Mouse (Mus musculus): ENCODE data around the gene Stx16. TPM values are rescaled to one million over a fixed set of nuclear protein-coding genes. Genes with fewer than 3 reads are reported as not detected.

Gene Stx16
- 43.8 and 49.4 TPM in 2 replicates for total RNA-seq (2014; fragmentation: Nextera tagmentation)
- total RNA-seq (2017) = 31.2 and 32.2 TPM in 2 replicates
- polyA plus RNA-seq (2012) = 32.4 and 44.1 TPM in 2 replicates

- Histone ChIP-seq H3K9me3 (replicated peaks) (no peaks in the 10 kb centered on the region), H3K4me3 (ENCODE audit: low read depth, low read length) (peak within 1 kb of the TSS; percentile 97), H3K4me1 (ENCODE audit: insufficient read depth, low read depth, low read length) (peaks cover 24% of the 10 kb centered on the region), H3K27me3 (ENCODE audit: insufficient read depth, low read length) (peaks cover 2% of the 10 kb centered on the region; the same call in 1 of the 2 replicates), H3K36me3 (replicated peaks) (peaks cover 7% of the 10 kb centered on the region)
- DNase-seq (ENCODE audit: low spot score) = peak; percentile 82
- ATAC-seq (ENCODE audit: extremely low read depth, insufficient number of reproducible peaks, low FRiP score, poor library complexity, severe bottlenecking) = peak; percentile 87
- no peak for TF ChIP-seq GATA1 (IDR thresholded peaks at IDR 0.05; ENCODE audit: borderline replicate concordance, low read length)
- TF ChIP-seq GATA2 (IDR thresholded peaks at IDR 0.05; ENCODE audit: borderline replicate concordance, low read depth, low read length) = no peak
- no peak for TF ChIP-seq POLR2AphosphoS5 (IDR thresholded peaks at IDR 0.05; ENCODE audit: insufficient replicate concordance, low read depth, low read length)
- TF ChIP-seq CTCF (IDR thresholded peaks at IDR 0.05; ENCODE audit: low read depth, low read length) = no peak
- TF ChIP-seq TAL1 (conservative IDR thresholded peaks at IDR 0.05; ENCODE audit: low read depth, low read length) = no peak
Measured at GRCm38 (mm10) chr2:174075673-174076432, at the start of gene Stx16. TSS of gene Stx16 (plus strand) at chr2:174076308.

- TF ChIP-seq GATA1 (IDR thresholded peaks at IDR 0.05; ENCODE audit: borderline replicate concordance, low read length) (no peak), POLR2AphosphoS5 (IDR thresholded peaks at IDR 0.05; ENCODE audit: insufficient replicate concordance, low read depth, low read length) (no peak), TAL1 (conservative IDR thresholded peaks at IDR 0.05; ENCODE audit: low read depth, low read length) (no peak), GATA2 (IDR thresholded peaks at IDR 0.05; ENCODE audit: borderline replicate concordance, low read depth, low read length) (no peak), CTCF (IDR thresholded peaks at IDR 0.05; ENCODE audit: low read depth, low read length) (no peak)
- DNase-seq (ENCODE audit: low spot score) = no peak
Measured at GRCm38 (mm10) chr2:174026406-174026805, 49.7 kb upstream of the Stx16 start.

GRCm38 (mm10) chr2:174033257-174033800 is 42.8 kb upstream of the Stx16 start:
- Histone ChIP-seq H3K4me3 (ENCODE audit: low read depth, low read length) (no peak overlapping the region), H3K36me3 (replicated peaks) (no peaks in the 10 kb centered on the region), H3K4me1 (ENCODE audit: insufficient read depth, low read depth, low read length) (no peaks in the 10 kb centered on the region), H3K9me3 (replicated peaks) (peaks cover 13% of the 10 kb centered on the region), H3K27me3 (ENCODE audit: insufficient read depth, low read length) (no peaks in the 10 kb centered on the region)
- ATAC-seq (ENCODE audit: extremely low read depth, insufficient number of reproducible peaks, low FRiP score, poor library complexity, severe bottlenecking) (no peak), DNase-seq (ENCODE audit: low spot score) (no peak)
- TF ChIP-seq GATA2 (IDR thresholded peaks at IDR 0.05; ENCODE audit: borderline replicate concordance, low read depth, low read length) (no peak), POLR2AphosphoS5 (IDR thresholded peaks at IDR 0.05; ENCODE audit: insufficient replicate concordance, low read depth, low read length) (no peak), CTCF (IDR thresholded peaks at IDR 0.05; ENCODE audit: low read depth, low read length) (no peak), GATA1 (IDR thresholded peaks at IDR 0.05; ENCODE audit: borderline replicate concordance, low read length) (no peak), TAL1 (conservative IDR thresholded peaks at IDR 0.05; ENCODE audit: low read depth, low read length) (no peak)

More at GRCm38 (mm10) chr2:174026406-174026805, 49.7 kb upstream of the Stx16 start:
- no peak for ATAC-seq (ENCODE audit: extremely low read depth, insufficient number of reproducible peaks, low FRiP score, poor library complexity, severe bottlenecking)
- Histone ChIP-seq H3K4me1 (ENCODE audit: insufficient read depth, low read depth, low read length) (no peaks in the 10 kb centered on the region), H3K36me3 (replicated peaks) (no peaks in the 10 kb centered on the region), H3K27me3 (ENCODE audit: insufficient read depth, low read length) (no peaks in the 10 kb centered on the region), H3K9me3 (replicated peaks) (peaks cover 59% of the 10 kb centered on the region), H3K4me3 (ENCODE audit: low read depth, low read length) (no peak overlapping the region)

DNA sequence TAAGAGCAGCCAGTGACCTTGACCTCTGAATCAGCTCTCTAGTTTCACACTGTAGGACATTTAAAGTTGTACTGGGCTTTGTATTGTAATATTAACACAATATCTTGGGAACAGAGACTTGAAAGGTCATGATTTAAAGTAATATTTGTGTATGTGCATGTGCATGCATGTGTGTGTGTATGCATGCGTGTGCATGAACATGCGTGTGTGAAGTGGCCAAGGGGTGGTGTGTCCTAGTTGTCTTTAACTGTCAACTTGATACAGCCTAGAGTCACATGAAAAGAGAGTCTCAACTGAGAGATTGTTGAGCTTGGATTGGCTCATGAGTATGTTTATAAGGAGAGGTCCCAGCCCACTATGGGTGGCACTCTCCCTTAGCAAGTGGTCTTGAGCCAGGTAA is 28.5 kb upstream of the Stx16 start:
- Histone ChIP-seq H3K27me3 (ENCODE audit: insufficient read depth, low read length) (no peaks in the 10 kb centered on the region), H3K4me1 (ENCODE audit: insufficient read depth, low read depth, low read length) (no peaks in the 10 kb centered on the region), H3K4me3 (ENCODE audit: low read depth, low read length) (no peak overlapping the region), H3K36me3 (replicated peaks) (no peaks in the 10 kb centered on the region), H3K9me3 (replicated peaks) (peaks cover 44% of the 10 kb centered on the region)
- no peak for ATAC-seq (ENCODE audit: extremely low read depth, insufficient number of reproducible peaks, low FRiP score, poor library complexity, severe bottlenecking)
- DNase-seq (ENCODE audit: low spot score) = no peak
- TF ChIP-seq POLR2AphosphoS5 (IDR thresholded peaks at IDR 0.05; ENCODE audit: insufficient replicate concordance, low read depth, low read length) = no peak
- TF ChIP-seq CTCF (IDR thresholded peaks at IDR 0.05; ENCODE audit: low read depth, low read length) = no peak
- no peak for TF ChIP-seq GATA1 (IDR thresholded peaks at IDR 0.05; ENCODE audit: borderline replicate concordance, low read length)
- TF ChIP-seq GATA2 (IDR thresholded peaks at IDR 0.05; ENCODE audit: borderline replicate concordance, low read depth, low read length) = no peak
- no peak for TF ChIP-seq TAL1 (conservative IDR thresholded peaks at IDR 0.05; ENCODE audit: low read depth, low read length)

DNA sequence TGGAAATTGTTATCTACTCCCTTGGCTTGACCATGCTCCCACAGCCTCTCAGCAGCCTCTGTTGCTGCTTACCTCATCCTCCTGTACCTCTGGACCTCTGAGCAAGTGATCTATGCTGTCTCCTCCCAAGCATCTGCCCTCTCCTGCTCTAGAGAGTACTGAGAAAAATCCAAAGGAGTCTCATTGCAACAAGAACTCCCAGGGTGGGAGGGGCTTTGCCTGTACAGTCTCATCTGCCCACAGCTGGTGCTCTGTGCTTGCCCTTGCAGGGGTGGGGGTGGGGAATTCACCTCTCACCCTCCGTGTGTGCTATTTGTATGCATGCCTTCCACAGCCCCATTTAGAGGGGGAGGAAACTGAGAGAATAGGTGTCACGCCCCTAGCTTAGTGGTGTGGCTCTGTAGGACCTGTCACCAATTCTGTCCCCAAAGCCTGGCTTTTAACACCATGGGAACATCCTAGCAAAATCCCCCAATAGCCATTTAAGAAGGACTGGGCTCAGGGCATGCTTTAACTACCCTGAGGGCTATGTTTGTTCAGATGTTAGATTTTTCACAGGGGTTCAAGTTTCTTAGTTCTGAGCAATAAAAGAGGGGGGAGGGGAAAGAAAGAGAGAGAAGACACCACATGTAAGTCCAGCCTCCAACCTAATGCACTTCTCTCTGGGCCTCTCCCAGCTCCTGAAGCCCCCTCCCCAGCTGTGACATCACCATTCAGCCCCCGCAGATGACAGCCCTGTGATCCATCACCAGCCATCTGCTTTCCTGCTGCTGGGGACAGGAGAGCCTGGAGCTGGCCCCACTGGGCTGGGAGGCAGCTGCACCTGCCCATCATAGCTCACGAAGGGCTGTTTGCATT is 26.4 kb upstream of the Stx16 start:
- ATAC-seq (ENCODE audit: extremely low read depth, insufficient number of reproducible peaks, low FRiP score, poor library complexity, severe bottlenecking) (no peak), DNase-seq (ENCODE audit: low spot score) (no peak)
- H3K4me1 ChIP-seq (ENCODE audit: insufficient read depth, low read depth, low read length) = no peaks in the 10 kb centered on the region
- no peak overlapping the region for H3K4me3 ChIP-seq (ENCODE audit: low read depth, low read length)
- H3K9me3 ChIP-seq (replicated peaks) = peaks cover 46% of the 10 kb centered on the region
- H3K27me3 ChIP-seq (ENCODE audit: insufficient read depth, low read length) = no peaks in the 10 kb centered on the region
- TF ChIP-seq GATA1 (IDR thresholded peaks at IDR 0.05; ENCODE audit: borderline replicate concordance, low read length) (no peak), CTCF (IDR thresholded peaks at IDR 0.05; ENCODE audit: low read depth, low read length) (no peak), GATA2 (IDR thresholded peaks at IDR 0.05; ENCODE audit: borderline replicate concordance, low read depth, low read length) (no peak), POLR2AphosphoS5 (IDR thresholded peaks at IDR 0.05; ENCODE audit: insufficient replicate concordance, low read depth, low read length) (no peak), TAL1 (conservative IDR thresholded peaks at IDR 0.05; ENCODE audit: low read depth, low read length) (no peak)
- no peaks in the 10 kb centered on the region for H3K36me3 ChIP-seq (replicated peaks)

All from G1E (cell line).